Mouse (Mus musculus): ENCODE measurements around the gene Plcb4. TPM values are rescaled to one million over a fixed set of nuclear protein-coding genes. Genes with fewer than 3 reads are reported as not detected.

Gene Plcb4
- polyA plus RNA-seq, 1 experiment from 2014 or later = 33.8 TPM

- no peak for ATAC-seq (replicated peaks; ENCODE audit: insufficient number of reproducible peaks, low FRiP score, low TSS enrichment)
- no peaks in the 10 kb centered on the region for H3K4me1 ChIP-seq (ENCODE audit: control insufficient read depth, insufficient read depth, low read length)
- no peaks in the 10 kb centered on the region for H3K36me3 ChIP-seq (ENCODE audit: control insufficient read depth, insufficient read depth, low read length)
- H3K9ac ChIP-seq (ENCODE audit: low read depth, low read length) = no peak overlapping the region
- H3K27ac ChIP-seq (ENCODE audit: low read depth, low read length) = no peak overlapping the region
- 0 out of 2 replicates have a peak, but pooled peaks cover 2% of the 10 kb centered on the region for H3K9me3 ChIP-seq (replicated peaks; ENCODE audit: control insufficient read depth, low read length)
- 82% methylated on average over 2 of the region's 2 CpGs for WGBS (ENCODE audit: insufficient replicate concordance)
- no peak overlapping the region for H3K4me2 ChIP-seq
- H3K4me3 ChIP-seq (ENCODE audit: low read depth, low read length) = no peak overlapping the region
- H3K27me3 ChIP-seq (ENCODE audit: control insufficient read depth, insufficient read depth, low read length) = no peaks in the 10 kb centered on the region
Observed at GRCm38 (mm10) chr2:135641636-135642035, 17.2 kb upstream of the Plcb4 start.

GRCm38 (mm10) chr2:135646226-135646625 lies 12.6 kb upstream of the Plcb4 start:
- H3K4me2 ChIP-seq = no peak overlapping the region
- H3K4me3 ChIP-seq (ENCODE audit: low read depth, low read length) = no peak overlapping the region
- no peaks in the 10 kb centered on the region for H3K36me3 ChIP-seq (ENCODE audit: control insufficient read depth, insufficient read depth, low read length)
- no peaks in the 10 kb centered on the region for H3K27me3 ChIP-seq (ENCODE audit: control insufficient read depth, insufficient read depth, low read length)
- no peak overlapping the region for H3K27ac ChIP-seq (ENCODE audit: low read depth, low read length)
- H3K9me3 ChIP-seq (replicated peaks; ENCODE audit: control insufficient read depth, low read length) = 0 out of 2 replicates have a peak, but pooled peaks cover 2% of the 10 kb centered on the region
- no peaks in the 10 kb centered on the region for H3K4me1 ChIP-seq (ENCODE audit: control insufficient read depth, insufficient read depth, low read length)
- no peak overlapping the region for H3K9ac ChIP-seq (ENCODE audit: low read depth, low read length)
- 73% methylated on average over 3 of the region's 3 CpGs for WGBS (ENCODE audit: insufficient replicate concordance)
- no peak for ATAC-seq (replicated peaks; ENCODE audit: insufficient number of reproducible peaks, low FRiP score, low TSS enrichment)

- no peak for ATAC-seq (replicated peaks; ENCODE audit: insufficient number of reproducible peaks, low FRiP score, low TSS enrichment)
- H3K27me3 ChIP-seq (ENCODE audit: control insufficient read depth, insufficient read depth, low read length) = no peaks in the 10 kb centered on the region
- 79% methylated on average over 6 of the region's 6 CpGs for WGBS (ENCODE audit: insufficient replicate concordance)
- no peaks in the 10 kb centered on the region for H3K36me3 ChIP-seq (ENCODE audit: control insufficient read depth, insufficient read depth, low read length)
- no peaks in the 10 kb centered on the region for H3K4me1 ChIP-seq (ENCODE audit: control insufficient read depth, insufficient read depth, low read length)
- H3K4me3 ChIP-seq (ENCODE audit: low read depth, low read length) = no peak overlapping the region
- no peak overlapping the region for H3K4me2 ChIP-seq
- 0 out of 2 replicates have a peak, but pooled peaks cover 2% of the 10 kb centered on the region for H3K9me3 ChIP-seq (replicated peaks; ENCODE audit: control insufficient read depth, low read length)
- H3K9ac ChIP-seq (ENCODE audit: low read depth, low read length) = no peak overlapping the region
- no peak overlapping the region for H3K27ac ChIP-seq (ENCODE audit: low read depth, low read length)
Observed at GRCm38 (mm10) chr2:135646654-135647053, 12.2 kb upstream of the Plcb4 start.

- ATAC-seq (replicated peaks; ENCODE audit: insufficient number of reproducible peaks, low FRiP score, low TSS enrichment) = no peak
- no peak overlapping the region for H3K27ac ChIP-seq (ENCODE audit: low read depth, low read length)
- no peak overlapping the region for H3K4me3 ChIP-seq (ENCODE audit: low read depth, low read length)
- no peaks in the 10 kb centered on the region for H3K27me3 ChIP-seq (ENCODE audit: control insufficient read depth, insufficient read depth, low read length)
- H3K9ac ChIP-seq (ENCODE audit: low read depth, low read length) = no peak overlapping the region
- 59% methylated on average over 4 of the region's 4 CpGs for WGBS (ENCODE audit: insufficient replicate concordance)
- no peaks in the 10 kb centered on the region for H3K9me3 ChIP-seq (replicated peaks; ENCODE audit: control insufficient read depth, low read length)
- H3K4me1 ChIP-seq (ENCODE audit: control insufficient read depth, insufficient read depth, low read length) = no peaks in the 10 kb centered on the region
- no peak overlapping the region for H3K4me2 ChIP-seq
- H3K36me3 ChIP-seq (ENCODE audit: control insufficient read depth, insufficient read depth, low read length) = no peaks in the 10 kb centered on the region
Observed at GRCm38 (mm10) chr2:135647985-135648384, 10.8 kb upstream of the Plcb4 start.

GRCm38 (mm10) chr2:135650885-135651284 lies 7.9 kb upstream of the Plcb4 start:
- no peak for ATAC-seq (replicated peaks; ENCODE audit: insufficient number of reproducible peaks, low FRiP score, low TSS enrichment)
- WGBS (ENCODE audit: insufficient replicate concordance) = 68% methylated on average over 3 of the region's 3 CpGs

GRCm38 (mm10) chr2:135652040-135652439 lies 6.8 kb upstream of the Plcb4 start:
- Histone ChIP-seq H3K4me3 (ENCODE audit: low read depth, low read length) (no peak overlapping the region), H3K27me3 (ENCODE audit: control insufficient read depth, insufficient read depth, low read length) (no peaks in the 10 kb centered on the region), H3K4me1 (ENCODE audit: control insufficient read depth, insufficient read depth, low read length) (no peaks in the 10 kb centered on the region), H3K4me2 (no peak overlapping the region), H3K27ac (ENCODE audit: low read depth, low read length) (no peak overlapping the region), H3K9ac (ENCODE audit: low read depth, low read length) (no peak overlapping the region), H3K36me3 (ENCODE audit: control insufficient read depth, insufficient read depth, low read length) (no peaks in the 10 kb centered on the region), H3K9me3 (replicated peaks; ENCODE audit: control insufficient read depth, low read length) (no peaks in the 10 kb centered on the region)
- ATAC-seq (replicated peaks; ENCODE audit: insufficient number of reproducible peaks, low FRiP score, low TSS enrichment) = no peak
- 85% methylated on average over 6 of the region's 6 CpGs for WGBS (ENCODE audit: insufficient replicate concordance)

More at GRCm38 (mm10) chr2:135650885-135651284, 7.9 kb upstream of the Plcb4 start:
- Histone ChIP-seq H3K4me2 (no peak overlapping the region), H3K36me3 (ENCODE audit: control insufficient read depth, insufficient read depth, low read length) (no peaks in the 10 kb centered on the region), H3K27ac (ENCODE audit: low read depth, low read length) (no peak overlapping the region), H3K4me1 (ENCODE audit: control insufficient read depth, insufficient read depth, low read length) (no peaks in the 10 kb centered on the region), H3K9me3 (replicated peaks; ENCODE audit: control insufficient read depth, low read length) (no peaks in the 10 kb centered on the region), H3K4me3 (ENCODE audit: low read depth, low read length) (no peak overlapping the region), H3K9ac (ENCODE audit: low read depth, low read length) (no peak overlapping the region), H3K27me3 (ENCODE audit: control insufficient read depth, insufficient read depth, low read length) (no peaks in the 10 kb centered on the region)

GRCm38 (mm10) chr2:135652451-135652850 lies 6.4 kb upstream of the Plcb4 start:
- 88% methylated on average over 4 of the region's 4 CpGs for whole genome bisulfite sequencing (ENCODE audit: insufficient replicate concordance)
- H3K4me3 ChIP-seq (ENCODE audit: low read depth, low read length) = no peak overlapping the region

GRCm38 (mm10) chr2:135655948-135656347 lies 2.9 kb upstream of the Plcb4 start:
- H3K9ac ChIP-seq (ENCODE audit: low read depth, low read length) = no peak overlapping the region
- no peak overlapping the region for H3K4me3 ChIP-seq (ENCODE audit: low read depth, low read length)
- no peak overlapping the region for H3K27ac ChIP-seq (ENCODE audit: low read depth, low read length)
- no peak for ATAC-seq (replicated peaks; ENCODE audit: insufficient number of reproducible peaks, low FRiP score, low TSS enrichment)
- 80% methylated on average over 1 of the region's 1 CpGs for WGBS (ENCODE audit: insufficient replicate concordance)
- no peak overlapping the region for H3K4me2 ChIP-seq
- no peaks in the 10 kb centered on the region for H3K36me3 ChIP-seq (ENCODE audit: control insufficient read depth, insufficient read depth, low read length)
- no peaks in the 10 kb centered on the region for H3K9me3 ChIP-seq (replicated peaks; ENCODE audit: control insufficient read depth, low read length)
- H3K4me1 ChIP-seq (ENCODE audit: control insufficient read depth, insufficient read depth, low read length) = no peaks in the 10 kb centered on the region
- H3K27me3 ChIP-seq (ENCODE audit: control insufficient read depth, insufficient read depth, low read length) = no peaks in the 10 kb centered on the region

More at GRCm38 (mm10) chr2:135652451-135652850, 6.4 kb upstream of the Plcb4 start:
- no peak overlapping the region for H3K27ac ChIP-seq (ENCODE audit: low read depth, low read length)
- H3K4me2 ChIP-seq = no peak overlapping the region
- no peak overlapping the region for H3K9ac ChIP-seq (ENCODE audit: low read depth, low read length)
- no peaks in the 10 kb centered on the region for H3K4me1 ChIP-seq (ENCODE audit: control insufficient read depth, insufficient read depth, low read length)
- H3K27me3 ChIP-seq (ENCODE audit: control insufficient read depth, insufficient read depth, low read length) = no peaks in the 10 kb centered on the region
- no peaks in the 10 kb centered on the region for H3K9me3 ChIP-seq (replicated peaks; ENCODE audit: control insufficient read depth, low read length)
- H3K36me3 ChIP-seq (ENCODE audit: control insufficient read depth, insufficient read depth, low read length) = no peaks in the 10 kb centered on the region
- ATAC-seq (replicated peaks; ENCODE audit: insufficient number of reproducible peaks, low FRiP score, low TSS enrichment) = no peak

GRCm38 (mm10) chr2:135656586-135656985 lies 2.2 kb upstream of the Plcb4 start:
- no peak overlapping the region for H3K4me2 ChIP-seq
- H3K4me1 ChIP-seq (ENCODE audit: control insufficient read depth, insufficient read depth, low read length) = no peaks in the 10 kb centered on the region
- no peak overlapping the region for H3K9ac ChIP-seq (ENCODE audit: low read depth, low read length)
- H3K27ac ChIP-seq (ENCODE audit: low read depth, low read length) = no peak overlapping the region
- no peaks in the 10 kb centered on the region for H3K36me3 ChIP-seq (ENCODE audit: control insufficient read depth, insufficient read depth, low read length)
- no peak for ATAC-seq (replicated peaks; ENCODE audit: insufficient number of reproducible peaks, low FRiP score, low TSS enrichment)
- H3K27me3 ChIP-seq (ENCODE audit: control insufficient read depth, insufficient read depth, low read length) = no peaks in the 10 kb centered on the region
- 69% methylated on average over 6 of the region's 6 CpGs for WGBS (ENCODE audit: insufficient replicate concordance)
- H3K4me3 ChIP-seq (ENCODE audit: low read depth, low read length) = no peak overlapping the region
- H3K9me3 ChIP-seq (replicated peaks; ENCODE audit: control insufficient read depth, low read length) = no peaks in the 10 kb centered on the region
